31 mouse cellular contexts compared by ENCODE assay signal in genomic region chr7:66645736-66646135, GRCm38 (mm10).
"Had no signal": no experiment of that assay in that cellular context is flagged by ENCODE, and none has a peak within 500 bp of the region (broad histone marks: within the 10 kb centered on the region; RNA-seq: fewer than 3 reads in every experiment).

No protein-coding gene starts in this region.

- H3K4me1 ChIP-seq: heart, embryonic 12.5 days; heart, embryonic 13.5 days; heart, embryonic 15.5 days; hindbrain, embryonic 10.5 days; hindbrain, embryonic 12.5 days; hindbrain, embryonic 13.5 days; hindbrain, embryonic 15.5 days had no signal

- DNase-seq: heart, postnatal 14 days; heart, postnatal 36 days; heart, postnatal 4 days; kidney, adult 11 months; kidney, adult 18-20 months; kidney, adult 2 months; kidney, adult 8-10 months; kidney, adult 9 months; kidney, postnatal 10 days; kidney, postnatal 14 days; kidney, postnatal 25 days; kidney, postnatal 36 days; kidney, postnatal 4 days; layer of hippocampus, adult 9-11 months; layer of hippocampus, postnatal 36 days had no signal

- H3K4me3 ChIP-seq: heart, embryonic 12.5 days; heart, embryonic 13.5 days; heart, embryonic 15.5 days; hindbrain, embryonic 10.5 days; hindbrain, embryonic 12.5 days; hindbrain, embryonic 13.5 days; hindbrain, embryonic 15.5 days; kidney, embryonic 15.5 days; layer of hippocampus, adult 2 months; left cerebral cortex, adult 2 months had no signal

- H3K4me2 ChIP-seq: heart, embryonic 12.5 days; heart, embryonic 13.5 days; heart, embryonic 15.5 days; hindbrain, embryonic 12.5 days; hindbrain, embryonic 13.5 days; hindbrain, embryonic 14.5 days; hindbrain, embryonic 15.5 days; kidney, embryonic 15.5 days had no signal

- H3K27ac ChIP-seq: heart, embryonic 13.5 days; heart, embryonic 15.5 days; hindbrain, embryonic 10.5 days; hindbrain, embryonic 12.5 days; hindbrain, embryonic 13.5 days; hindbrain, embryonic 14.5 days; hindbrain, embryonic 15.5 days; hindbrain, postnatal 0 days; kidney, embryonic 15.5 days; kidney, postnatal 0 days; layer of hippocampus, adult 2 months; left cerebral cortex, adult 2 months had no signal

- H3K27me3 ChIP-seq: heart, embryonic 12.5 days; heart, embryonic 13.5 days; heart, embryonic 15.5 days; hindbrain, embryonic 12.5 days; hindbrain, embryonic 13.5 days; hindbrain, embryonic 15.5 days; kidney, embryonic 15.5 days had no signal

- H3K9me3 ChIP-seq: heart, embryonic 12.5 days; heart, embryonic 13.5 days; heart, embryonic 15.5 days; hindbrain, embryonic 10.5 days; hindbrain, embryonic 12.5 days; hindbrain, embryonic 13.5 days; hindbrain, embryonic 15.5 days; kidney, embryonic 15.5 days had no signal

- ATAC-seq: hindbrain, embryonic 16.5 days; hindbrain, postnatal 0 days; inflammation-experienced regulatory T-cells, adult 6 months; intestine, embryonic 16.5 days had no signal

- H3K9ac ChIP-seq: heart, embryonic 12.5 days; heart, embryonic 13.5 days; heart, embryonic 15.5 days; hindbrain, embryonic 12.5 days; hindbrain, embryonic 13.5 days; hindbrain, embryonic 14.5 days; hindbrain, embryonic 15.5 days; kidney, embryonic 15.5 days had no signal
